Mouse (Mus musculus) T-helper 17 cell (primary cell): ENCODE measurements around the gene Scn2b.

Experiments used
- in situ Hi-C, 2 experiments: fragments of 300-600 bp; cut with MboI, MseI; formaldehyde crosslinking; loops; 1 replicate in 1 of 2; 2 replicates in 1 of 2; pipeline ENCODE4 v1.15.1; 2025; ENCODE audit warnings: high pct_unique_total_duplicates in 2 of 2

The Scn2b gene

DNA sequence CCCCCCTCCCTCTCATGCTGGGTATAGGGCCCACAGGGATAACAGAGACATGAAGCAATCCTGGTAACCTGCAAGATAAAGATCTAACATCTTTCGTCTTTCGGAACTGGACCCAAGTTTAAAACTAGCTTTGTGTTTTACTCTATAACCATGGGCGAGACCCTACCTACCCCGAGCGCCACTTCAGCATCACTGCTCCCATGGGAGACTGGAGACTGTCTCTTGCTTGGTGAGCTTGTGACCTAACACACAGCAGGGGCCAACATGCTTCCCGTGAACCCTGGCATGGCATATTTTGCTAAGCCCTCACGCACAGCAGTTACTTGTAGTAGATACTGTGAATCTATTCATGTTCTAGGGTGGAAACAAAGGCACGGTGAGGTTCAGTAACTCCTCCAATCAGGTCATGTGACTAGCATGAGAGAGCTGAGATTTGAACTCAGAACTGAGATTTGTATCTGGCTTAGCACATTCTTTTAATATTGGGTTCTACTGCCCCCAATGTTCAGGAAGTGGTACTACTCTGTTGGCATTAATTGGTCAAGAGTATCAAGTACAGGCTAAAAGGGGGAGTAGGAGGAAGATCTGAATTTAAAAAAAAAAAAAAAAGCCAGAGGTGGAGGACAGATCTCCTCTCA lies 1.9 kb downstream of the Scn2b start:
- in situ Hi-C loops = loop anchor here in 1 of 2 experiments (10.0 kb wide), 1 partner anchor 445 kb away; the partner anchor contains the start of gene Treh

GRCm38 (mm10) chr9:45119954-45120530 lies 2.5 kb downstream of the Scn2b start:
- in situ Hi-C loops = loop anchor here in 1 of 2 experiments (10.0 kb wide), 1 partner anchor 445 kb away; the partner anchor contains the start of gene Treh

DNA sequence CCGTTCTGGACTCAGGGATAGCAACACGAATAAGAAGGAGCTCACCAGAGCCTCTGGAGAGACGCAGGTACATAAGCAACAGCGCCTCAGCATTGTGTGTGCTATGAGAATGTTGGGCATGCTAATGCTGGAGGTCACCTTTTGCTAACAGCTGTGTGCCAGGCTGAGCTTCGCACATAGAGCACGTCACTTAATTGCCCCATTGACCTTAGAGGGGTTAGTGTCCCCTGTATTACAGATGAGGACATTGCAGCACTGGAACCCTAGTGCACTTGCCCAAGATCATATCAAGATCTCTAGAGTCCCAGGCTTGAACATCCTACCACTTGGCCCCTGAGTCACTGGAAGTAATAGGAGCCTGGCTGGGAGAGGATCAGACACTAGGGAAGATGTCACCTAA lies 3.0 kb downstream of the Scn2b start:
- in situ Hi-C loops = no loop called here

GRCm38 (mm10) chr9:45121001-45121400 lies 3.4 kb downstream of the Scn2b start:
- in situ Hi-C loops = no loop called here

- in situ Hi-C loops = no loop called here
Observed at GRCm38 (mm10) chr9:45121769-45122168, 4.2 kb downstream of the Scn2b start.

DNA sequence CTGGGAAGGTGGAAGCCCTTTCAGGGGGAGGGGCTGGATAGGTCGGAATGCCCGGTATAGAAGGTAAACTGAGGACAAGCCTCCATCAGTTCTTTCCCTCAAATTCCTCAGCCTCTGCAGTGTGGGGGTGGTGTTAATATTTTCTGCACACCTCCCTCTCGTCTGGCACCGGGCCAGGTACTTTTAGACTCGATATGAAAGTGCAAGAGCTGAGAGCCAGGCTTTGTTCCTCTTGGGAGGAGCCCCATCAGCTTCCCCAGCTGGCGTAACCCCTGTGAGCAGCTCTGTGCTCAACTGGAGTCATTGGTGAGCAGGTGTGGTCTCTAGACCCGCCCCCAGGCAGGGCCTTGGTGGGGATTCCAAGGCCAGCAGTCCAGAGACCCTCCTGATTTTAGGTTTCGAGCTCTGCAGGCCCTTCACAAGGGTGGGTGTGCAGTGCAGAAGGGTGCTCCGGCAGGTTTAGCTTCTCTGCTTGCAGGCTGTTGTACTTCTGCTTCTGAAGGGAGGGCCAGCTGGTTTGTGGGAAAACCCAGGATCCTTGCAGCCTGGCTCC lies 4.7 kb downstream of the Scn2b start:
- in situ Hi-C loops = no loop called here

DNA sequence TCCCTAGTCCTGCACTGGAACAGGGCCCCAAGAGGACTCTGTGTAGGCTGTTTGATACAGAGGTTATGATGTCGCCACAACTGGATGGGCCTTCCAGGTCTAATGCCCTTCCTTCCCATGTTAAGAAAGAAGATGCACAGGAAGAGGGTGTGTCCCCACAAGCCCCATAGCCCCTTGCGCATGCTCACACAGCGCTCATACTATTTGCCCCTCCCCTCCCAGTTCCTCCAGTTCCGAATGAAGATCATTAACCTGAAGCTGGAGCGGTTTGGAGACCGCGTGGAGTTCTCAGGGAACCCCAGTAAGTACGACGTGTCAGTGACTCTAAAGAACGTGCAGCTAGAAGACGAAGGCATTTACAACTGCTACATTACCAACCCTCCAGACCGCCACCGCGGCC lies 7.6 kb downstream of the Scn2b start:
- in situ Hi-C loops = no loop called here

DNA sequence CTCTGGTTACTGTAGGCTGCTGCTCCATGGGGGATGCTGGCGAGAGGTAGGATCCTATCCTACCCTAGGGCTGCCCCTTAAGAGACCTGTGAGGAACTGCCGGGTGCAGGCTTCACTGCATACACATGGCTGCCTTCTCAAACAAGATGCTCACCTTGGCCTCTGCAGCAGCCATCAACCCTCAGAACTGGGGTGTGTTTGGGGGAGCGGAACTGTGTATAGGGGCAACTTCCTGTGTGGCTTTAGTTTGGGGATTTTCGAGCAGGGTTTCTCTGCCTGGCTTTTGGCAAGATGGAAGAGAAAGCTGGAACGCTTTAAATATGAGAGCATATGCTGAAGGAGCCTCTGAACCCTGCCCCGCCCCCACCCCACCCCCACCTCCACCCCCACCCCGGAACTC lies 9.4 kb downstream of the Scn2b start:
- in situ Hi-C loops = no loop called here

DNA sequence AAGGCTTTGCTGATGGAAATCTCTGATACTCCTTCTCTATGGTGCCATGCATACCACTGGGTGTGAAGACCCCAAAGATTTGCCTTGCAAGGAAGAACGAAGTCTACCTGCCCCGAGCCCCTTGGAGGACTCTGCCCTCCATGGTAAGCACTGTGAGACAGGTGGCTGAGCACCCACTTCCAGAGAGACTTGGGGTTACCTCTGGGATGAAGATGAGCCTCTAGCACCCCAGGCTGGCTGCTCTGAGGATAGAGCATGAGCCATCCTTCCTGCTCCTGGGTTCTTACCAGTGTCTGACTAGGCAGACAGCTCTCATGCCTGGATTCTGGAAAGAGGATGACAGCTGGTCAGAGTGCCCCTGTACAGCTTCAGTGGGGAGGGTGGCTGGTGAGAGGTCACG lies 12.5 kb downstream of the Scn2b start:
- in situ Hi-C loops = no loop called here

GRCm38 (mm10) chr9:45133484-45134310 lies 16.1 kb downstream of the Scn2b start:
- in situ Hi-C loops = no loop called here

DNA sequence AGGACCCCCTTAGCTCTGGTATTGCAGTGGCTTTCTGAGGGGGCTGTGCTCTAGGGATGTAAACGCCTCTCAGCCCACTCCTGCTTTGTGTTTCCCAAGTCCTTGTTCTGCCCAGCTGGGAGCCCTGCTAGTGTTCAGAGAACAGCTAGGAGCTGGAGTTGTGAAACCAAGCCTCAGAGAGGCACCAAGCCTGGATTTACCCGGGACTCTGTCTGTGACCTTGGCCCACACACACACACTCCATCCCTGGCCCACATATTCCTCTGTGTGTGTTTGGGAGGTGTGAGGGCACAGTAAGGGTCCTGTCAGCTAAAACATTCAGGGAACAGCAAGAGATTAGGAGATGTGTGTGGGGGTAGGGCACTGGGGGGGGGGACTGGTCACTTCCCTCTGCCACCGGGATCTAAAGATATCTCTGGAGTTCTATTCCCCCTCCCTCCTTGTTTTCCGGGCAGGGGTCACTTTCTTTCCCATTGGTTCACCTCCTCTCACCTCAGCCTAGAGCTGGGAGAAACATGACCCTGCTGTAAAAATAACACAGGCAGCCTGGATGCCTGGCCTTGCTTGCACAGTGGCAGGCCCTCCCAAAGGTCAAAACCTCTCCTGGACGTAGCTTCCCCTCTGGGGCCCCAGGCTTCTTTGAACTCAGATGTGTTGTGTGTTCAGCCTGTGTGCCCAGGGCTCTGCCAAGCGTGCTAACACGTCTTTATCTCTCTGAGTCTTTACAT lies 19.0 kb downstream of the Scn2b start:
- in situ Hi-C loops = no loop called here

DNA sequence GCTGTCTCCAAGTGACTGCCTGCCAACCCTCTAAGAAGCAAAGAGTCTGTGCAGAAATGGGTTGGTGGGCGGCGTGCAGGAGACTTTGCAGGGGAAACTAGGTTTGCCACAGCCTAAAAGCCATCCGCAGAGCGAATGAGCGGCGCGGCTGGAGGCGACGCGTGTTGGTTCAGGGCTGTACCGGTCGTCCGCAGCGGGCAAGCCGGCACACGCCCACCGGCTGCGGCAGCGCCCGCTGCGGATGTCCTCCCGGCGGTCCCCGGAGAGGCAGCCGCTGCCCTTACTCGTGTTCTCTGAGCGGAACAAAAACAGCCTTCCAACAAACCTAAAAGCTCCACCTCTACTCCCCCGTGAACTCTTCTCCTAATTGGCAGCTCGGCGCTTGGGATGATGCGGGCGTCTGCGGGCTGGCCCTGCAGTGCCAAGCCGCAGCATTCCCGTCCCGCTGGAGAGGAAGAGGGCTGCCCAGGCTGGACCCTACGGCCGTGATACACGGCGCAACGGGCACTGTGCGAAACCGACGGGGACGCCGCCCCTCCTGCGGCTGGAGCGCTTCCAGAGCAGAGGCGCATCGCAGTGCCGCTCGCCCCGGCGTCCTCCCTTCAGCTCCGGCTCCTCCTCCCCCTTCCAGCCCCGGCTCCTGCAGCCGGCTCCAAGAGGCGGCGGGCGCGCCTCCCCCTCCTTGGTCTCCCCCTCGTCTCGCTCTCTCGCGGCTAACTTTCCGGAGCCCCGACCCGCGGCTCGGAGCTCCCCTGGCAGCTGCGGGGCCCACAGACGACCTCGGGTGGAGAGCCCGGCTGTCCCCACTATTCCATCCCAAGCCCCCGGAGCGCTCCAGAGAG lies 20.8 kb downstream of the Scn2b start, which contains the start of gene Scn4b:
Gene Scn4b, plus strand, starts transcription at position 205 of the 842 bp plus-strand sequence.
- in situ Hi-C loops = no loop called here

DNA sequence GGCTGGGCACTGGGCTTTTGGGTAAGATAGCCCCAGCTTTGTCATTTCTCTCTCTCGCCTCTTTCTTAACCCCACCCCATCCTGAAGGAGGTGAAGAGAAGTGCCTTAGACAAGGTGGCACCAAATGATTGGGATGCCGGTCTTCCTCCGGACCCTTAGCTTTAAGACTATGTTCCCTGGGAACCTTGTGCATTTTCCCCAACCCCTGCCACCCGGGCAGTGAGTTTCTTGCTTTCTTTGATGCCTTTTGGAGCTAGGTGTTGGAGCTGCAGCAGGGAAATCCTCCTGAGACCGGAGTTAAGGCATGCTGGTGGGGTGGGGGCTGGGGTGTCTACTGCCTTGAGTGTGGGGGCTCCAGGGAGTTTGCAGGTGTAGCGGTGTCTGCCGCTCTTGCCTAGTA lies 21.5 kb downstream of the Scn2b start:
- in situ Hi-C loops = no loop called here

DNA sequence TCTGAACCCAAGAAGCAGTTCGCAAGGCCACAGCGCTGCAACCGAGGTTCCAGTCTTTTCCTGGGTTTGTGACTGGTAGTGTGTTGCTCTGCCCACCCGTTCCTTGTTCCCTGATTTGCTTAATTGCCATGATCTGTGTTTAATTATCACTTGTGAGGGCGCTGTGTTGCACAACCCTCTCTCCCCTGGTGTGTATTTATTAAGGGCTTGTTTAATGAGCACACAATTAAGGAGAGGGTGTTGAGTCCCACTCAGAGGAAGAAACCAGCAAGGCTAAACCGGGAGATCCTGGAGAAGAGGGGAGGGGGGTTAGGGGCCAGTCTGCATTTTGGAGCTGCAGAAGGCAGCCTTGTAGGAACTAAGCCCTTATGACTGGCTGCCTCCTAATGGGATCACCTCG lies 23.4 kb downstream of the Scn2b start:
- in situ Hi-C loops = loop anchor here (5.0 to 10.0 kb wide), 5 partner anchors 114 to 1086 kb away; partner anchors contain the start of gene Apoa1 (in 1 of the 2)

- in situ Hi-C loops = loop anchor here (5.0 to 10.0 kb wide), 5 partner anchors 115 to 1085 kb away; partner anchors contain the start of gene Apoa1 (in 1 of the 2)
Observed at GRCm38 (mm10) chr9:45142686-45143085, 25.1 kb downstream of the Scn2b start.

GRCm38 (mm10) chr9:45145533-45146266 lies 28.1 kb downstream of the Scn2b start:
- in situ Hi-C loops = loop anchor here (5.0 to 10.0 kb wide), 4 partner anchors 231 to 431 kb away; no protein-coding TSS in a partner anchor

- in situ Hi-C loops = loop anchor here (5.0 to 10.0 kb wide), 4 partner anchors 231 to 431 kb away; no protein-coding TSS in a partner anchor
Observed at GRCm38 (mm10) chr9:45146267-45146597, 28.6 kb downstream of the Scn2b start.

DNA sequence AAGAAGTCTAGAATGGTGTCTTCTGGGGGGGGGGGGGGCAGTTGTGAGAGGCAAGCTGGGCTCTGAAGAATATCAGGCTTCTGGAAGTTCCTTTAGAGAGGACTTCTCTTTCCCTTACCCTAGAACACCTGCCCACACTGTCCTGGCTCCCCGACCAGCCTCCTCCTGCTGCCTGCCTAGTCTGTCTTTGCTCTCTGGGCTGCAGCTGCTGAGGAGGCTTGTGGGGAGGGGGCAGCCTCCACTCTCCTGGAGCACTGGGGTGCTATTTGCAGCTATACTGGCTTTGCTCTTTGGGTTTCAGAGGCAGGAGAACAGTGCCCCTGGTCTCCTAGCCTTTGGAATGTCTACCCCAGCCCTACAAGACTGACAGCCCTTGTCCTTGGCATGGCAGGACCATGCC lies 33.4 kb downstream of the Scn2b start:
- in situ Hi-C loops = no loop called here

GRCm38 (mm10) chr9:45153361-45153760 lies 35.8 kb downstream of the Scn2b start:
- in situ Hi-C loops = no loop called here

DNA sequence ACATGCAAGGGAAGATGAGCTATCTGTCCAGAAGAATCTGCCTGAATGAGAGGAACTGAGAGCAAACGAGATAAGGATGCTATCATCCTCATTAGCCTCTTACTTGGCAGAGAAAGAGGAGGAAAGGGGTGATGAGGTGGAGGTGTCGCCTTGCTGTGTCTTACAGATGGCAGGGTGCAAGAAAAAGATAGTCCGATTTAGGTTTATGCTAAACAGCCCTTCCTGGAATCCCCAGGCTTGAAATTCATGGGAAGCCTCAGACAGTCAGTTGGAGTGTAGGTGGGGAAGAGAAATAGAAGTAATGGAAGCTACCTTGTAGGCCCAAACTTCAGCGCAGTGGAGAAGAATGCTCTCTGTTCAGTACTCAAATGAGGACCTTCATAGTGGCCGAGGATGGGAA lies 50.3 kb downstream of the Scn2b start:
- in situ Hi-C loops = no loop called here
